Mouse (Mus musculus): ENCODE measurements at regions not wholly inside any gene's neighbourhood (a gene's known extent, or its start where the extent isn't known, plus 50 kb on each side); places are given as distances from the start of the nearest gene placed in this dataset.

GRCm38 (mm10) chr1:190570563-190570962 lies 341.0 kb downstream of the Rps6kc1 start:
- no peak for ATAC-seq (replicated peaks)
- H3K27me3 ChIP-seq: no peaks in the 10 kb centered on the region
- no peak overlapping the region for H3K27ac ChIP-seq (replicated peaks)
- H3K4me3 ChIP-seq: no peak overlapping the region
- no peak overlapping the region for H3K4me2 ChIP-seq (replicated peaks)
- no peaks in the 10 kb centered on the region for H3K9me3 ChIP-seq
- H3K4me1 ChIP-seq: no peaks in the 10 kb centered on the region
- WGBS: 71% methylated on average over 10 of the region's 10 CpGs
- no peak overlapping the region for H3K9ac ChIP-seq (replicated peaks)
- no peaks in the 10 kb centered on the region for H3K36me3 ChIP-seq

GRCm38 (mm10) chr1:190566744-190567143 lies 344.8 kb downstream of the Rps6kc1 start:
- no peak for ATAC-seq (replicated peaks)
- 87% methylated on average over 7 of the region's 7 CpGs for WGBS
- H3K4me2 ChIP-seq (replicated peaks): no peak overlapping the region
- no peaks in the 10 kb centered on the region for H3K36me3 ChIP-seq
- no peak overlapping the region for H3K4me3 ChIP-seq
- no peaks in the 10 kb centered on the region for H3K27me3 ChIP-seq
- H3K27ac ChIP-seq (replicated peaks): no peak overlapping the region
- H3K4me1 ChIP-seq: no peaks in the 10 kb centered on the region
- H3K9me3 ChIP-seq: no peaks in the 10 kb centered on the region; the same call in 1 of the 2 replicates
- no peak overlapping the region for H3K9ac ChIP-seq (replicated peaks)

GRCm38 (mm10) chr1:190562865-190563457 lies 348.6 kb downstream of the Rps6kc1 start:
- 53% methylated on average over 13 of the region's 13 CpGs for WGBS
- no peak overlapping the region for H3K27ac ChIP-seq (replicated peaks)
- no peak for ATAC-seq (replicated peaks)
- H3K4me3 ChIP-seq: no peak overlapping the region
- H3K36me3 ChIP-seq: no peaks in the 10 kb centered on the region
- H3K9ac ChIP-seq (replicated peaks): no peak overlapping the region
- H3K9me3 ChIP-seq: no peaks in the 10 kb centered on the region; the same call in 1 of the 2 replicates
- H3K4me2 ChIP-seq (replicated peaks): no peak overlapping the region
- peaks cover 10% of the 10 kb centered on the region for H3K4me1 ChIP-seq
- H3K27me3 ChIP-seq: no peaks in the 10 kb centered on the region

- no peak overlapping the region for H3K4me3 ChIP-seq
- peaks cover 10% of the 10 kb centered on the region for H3K4me1 ChIP-seq
- H3K36me3 ChIP-seq: no peaks in the 10 kb centered on the region
- 36% methylated on average over 9 of the region's 9 CpGs for WGBS
- H3K9ac ChIP-seq (replicated peaks): no peak overlapping the region
- H3K9me3 ChIP-seq: no peaks in the 10 kb centered on the region; the same call in 1 of the 2 replicates
- no peaks in the 10 kb centered on the region for H3K27me3 ChIP-seq
- ATAC-seq (replicated peaks): no peak
- no peak overlapping the region for H3K27ac ChIP-seq (replicated peaks)
- H3K4me2 ChIP-seq (replicated peaks): no peak overlapping the region
These were observed 351.5 kb downstream of the Rps6kc1 start for GRCm38 (mm10) chr1:190560086-190560485.

- no peak overlapping the region for H3K27ac ChIP-seq (replicated peaks)
- no peaks in the 10 kb centered on the region for H3K36me3 ChIP-seq
- ATAC-seq (replicated peaks): no peak
- no peak overlapping the region for H3K4me2 ChIP-seq (replicated peaks)
- whole genome bisulfite sequencing: 75% methylated on average over 2 of the region's 2 CpGs
- H3K4me1 ChIP-seq: no peaks in the 10 kb centered on the region
- no peak overlapping the region for H3K9ac ChIP-seq (replicated peaks)
- no peak overlapping the region for H3K4me3 ChIP-seq
- H3K9me3 ChIP-seq: no peaks in the 10 kb centered on the region
- no peaks in the 10 kb centered on the region for H3K27me3 ChIP-seq
These were observed 369.7 kb downstream of the Rps6kc1 start for GRCm38 (mm10) chr1:190541892-190542291.

- Histone ChIP-seq H3K27me3 (no peaks in the 10 kb centered on the region), H3K9ac (replicated peaks) (no peak overlapping the region), H3K9me3 (no peaks in the 10 kb centered on the region), H3K4me1 (peaks cover 14% of the 10 kb centered on the region), H3K4me3 (no peak overlapping the region), H3K4me2 (replicated peaks) (no peak overlapping the region), H3K27ac (replicated peaks) (no peak overlapping the region), H3K36me3 (no peaks in the 10 kb centered on the region)
- 20% methylated on average over 10 of the region's 10 CpGs for WGBS
- ATAC-seq (replicated peaks): no peak
These were observed 362.6 kb upstream of the Prox1 start for GRCm38 (mm10) chr1:190532879-190533676.

- no peaks in the 10 kb centered on the region for H3K36me3 ChIP-seq
- H3K4me1 ChIP-seq: peaks cover 14% of the 10 kb centered on the region
- WGBS: 92% methylated on average over 6 of the region's 6 CpGs
- H3K4me2 ChIP-seq (replicated peaks): no peak overlapping the region
- H3K9me3 ChIP-seq: no peaks in the 10 kb centered on the region
- no peaks in the 10 kb centered on the region for H3K27me3 ChIP-seq
- no peak overlapping the region for H3K4me3 ChIP-seq
- H3K27ac ChIP-seq (replicated peaks): no peak overlapping the region
- ATAC-seq (replicated peaks): no peak
- no peak overlapping the region for H3K9ac ChIP-seq (replicated peaks)
These were observed 360.7 kb upstream of the Prox1 start for GRCm38 (mm10) chr1:190531224-190531623.

- WGBS: 81% methylated on average over 3 of the region's 3 CpGs
- no peaks in the 10 kb centered on the region for H3K36me3 ChIP-seq
These were observed 359.6 kb upstream of the Prox1 start for GRCm38 (mm10) chr1:190530079-190530478.

GRCm38 (mm10) chr1:190527545-190528137 lies 357.1 kb upstream of the Prox1 start:
- Histone ChIP-seq H3K4me1 (peaks cover 1% of the 10 kb centered on the region; the same call in 1 of the 2 replicates), H3K4me3 (no peak overlapping the region), H3K9me3 (no peaks in the 10 kb centered on the region), H3K27ac (replicated peaks) (no peak overlapping the region), H3K9ac (replicated peaks) (no peak overlapping the region), H3K4me2 (replicated peaks) (no peak overlapping the region), H3K36me3 (no peaks in the 10 kb centered on the region), H3K27me3 (0 out of 2 replicates have a peak, but pooled peaks cover 2% of the 10 kb centered on the region)
- no peak for ATAC-seq (replicated peaks)
- WGBS: 86% methylated on average over 7 of the region's 7 CpGs

More at GRCm38 (mm10) chr1:190530079-190530478, 359.6 kb upstream of the Prox1 start:
- no peak for ATAC-seq (replicated peaks)
- no peak overlapping the region for H3K9ac ChIP-seq (replicated peaks)
- no peak overlapping the region for H3K4me3 ChIP-seq
- H3K4me2 ChIP-seq (replicated peaks): no peak overlapping the region
- H3K27ac ChIP-seq (replicated peaks): no peak overlapping the region
- no peaks in the 10 kb centered on the region for H3K9me3 ChIP-seq
- H3K27me3 ChIP-seq: no peaks in the 10 kb centered on the region
- peaks cover 14% of the 10 kb centered on the region for H3K4me1 ChIP-seq

GRCm38 (mm10) chr1:190526634-190527033 lies 356.1 kb upstream of the Prox1 start:
- Histone ChIP-seq H3K9ac (replicated peaks) (no peak overlapping the region), H3K27ac (replicated peaks) (no peak overlapping the region), H3K36me3 (no peaks in the 10 kb centered on the region), H3K4me1 (no peaks in the 10 kb centered on the region), H3K9me3 (no peaks in the 10 kb centered on the region), H3K4me3 (no peak overlapping the region), H3K27me3 (0 out of 2 replicates have a peak, but pooled peaks cover 2% of the 10 kb centered on the region), H3K4me2 (replicated peaks) (no peak overlapping the region)
- 29% methylated on average over 7 of the region's 7 CpGs for WGBS
- ATAC-seq (replicated peaks): no peak

GRCm38 (mm10) chr1:190526046-190526445 lies 355.5 kb upstream of the Prox1 start:
- no peaks in the 10 kb centered on the region for H3K4me1 ChIP-seq
- H3K4me2 ChIP-seq (replicated peaks): no peak overlapping the region
- no peak overlapping the region for H3K9ac ChIP-seq (replicated peaks)
- H3K9me3 ChIP-seq: no peaks in the 10 kb centered on the region
- no peak overlapping the region for H3K27ac ChIP-seq (replicated peaks)
- 76% methylated on average over 6 of the region's 6 CpGs for WGBS
- H3K27me3 ChIP-seq: 0 out of 2 replicates have a peak, but pooled peaks cover 2% of the 10 kb centered on the region
- no peak for ATAC-seq (replicated peaks)
- H3K36me3 ChIP-seq: no peaks in the 10 kb centered on the region
- no peak overlapping the region for H3K4me3 ChIP-seq

GRCm38 (mm10) chr1:190500106-190500505 lies 329.6 kb upstream of the Prox1 start:
- no peak for ATAC-seq (replicated peaks)
- H3K27me3 ChIP-seq: no peaks in the 10 kb centered on the region
- H3K4me3 ChIP-seq: no peak overlapping the region
- no peaks in the 10 kb centered on the region for H3K9me3 ChIP-seq
- WGBS: 94% methylated on average over 8 of the region's 8 CpGs
- H3K27ac ChIP-seq (replicated peaks): no peak overlapping the region
- H3K4me2 ChIP-seq (replicated peaks): no peak overlapping the region
- no peaks in the 10 kb centered on the region for H3K4me1 ChIP-seq
- H3K36me3 ChIP-seq: no peaks in the 10 kb centered on the region
- no peak overlapping the region for H3K9ac ChIP-seq (replicated peaks)
